Mouse (Mus musculus) thymus, postnatal 0 days (tissue): ENCODE data around the gene Gabarap. TPM values are rescaled to one million over a fixed set of nuclear protein-coding genes. Genes with fewer than 3 reads are reported as not detected.
A peak's percentile ranks its signal among the peaks of the same experiment; 100 is the strongest.

ENCODE experiments used
- DNase-seq: peaks from one replicate; pipeline ENCODE4 v3.0.0-alpha.2; 2015; ENCODE audit warnings: low spot score
- polyA plus RNA-seq: library from polyadenylated mRNA; unstranded; fragments of >200 nt; fragmentation: Nextera tagmentation; extraction: Ambion mirVana; gene quantifications from 2 replicates; pipeline ENCODE4 v1.2.1, GENCODE M21; 2015

The Gabarap gene
- polyA plus RNA-seq, 1 experiment from 2014 or later = 400 TPM

DNA sequence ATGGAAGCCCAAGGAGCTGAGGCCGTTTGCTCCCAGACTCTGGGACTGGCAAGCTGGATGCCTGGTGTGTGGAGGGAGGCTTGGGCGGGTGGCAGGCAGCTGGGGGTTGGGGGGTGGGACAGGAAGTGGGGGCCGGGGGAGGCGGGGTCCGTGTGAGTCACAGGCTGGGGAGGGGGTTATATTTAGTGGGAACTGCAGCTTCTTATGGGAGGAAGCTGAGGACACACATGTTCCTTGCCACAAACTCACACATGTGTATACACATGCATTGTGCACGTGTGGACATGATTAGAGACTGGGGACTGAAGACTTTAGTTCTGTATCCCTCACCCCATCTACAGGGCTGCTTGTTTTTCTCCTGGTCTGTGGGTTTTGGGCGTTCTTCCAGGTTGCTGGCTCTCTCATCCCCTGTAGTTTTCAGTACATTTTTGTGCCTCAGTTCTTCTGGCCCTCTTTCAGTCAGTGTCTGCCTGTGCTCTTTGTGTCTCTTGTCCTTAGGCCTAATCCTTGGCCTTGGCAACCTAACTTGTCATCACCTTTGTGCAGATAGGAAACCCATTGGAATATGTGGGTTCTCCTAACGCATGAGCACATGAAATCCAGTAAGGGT, 29.2 kb downstream of the Gabarap start:
- peak; percentile 67 for DNase-seq

GRCm38 (mm10) chr11:70020731-70021263, 29.9 kb downstream of the Gabarap start:
- peak; percentile 83 for DNase-seq

DNA sequence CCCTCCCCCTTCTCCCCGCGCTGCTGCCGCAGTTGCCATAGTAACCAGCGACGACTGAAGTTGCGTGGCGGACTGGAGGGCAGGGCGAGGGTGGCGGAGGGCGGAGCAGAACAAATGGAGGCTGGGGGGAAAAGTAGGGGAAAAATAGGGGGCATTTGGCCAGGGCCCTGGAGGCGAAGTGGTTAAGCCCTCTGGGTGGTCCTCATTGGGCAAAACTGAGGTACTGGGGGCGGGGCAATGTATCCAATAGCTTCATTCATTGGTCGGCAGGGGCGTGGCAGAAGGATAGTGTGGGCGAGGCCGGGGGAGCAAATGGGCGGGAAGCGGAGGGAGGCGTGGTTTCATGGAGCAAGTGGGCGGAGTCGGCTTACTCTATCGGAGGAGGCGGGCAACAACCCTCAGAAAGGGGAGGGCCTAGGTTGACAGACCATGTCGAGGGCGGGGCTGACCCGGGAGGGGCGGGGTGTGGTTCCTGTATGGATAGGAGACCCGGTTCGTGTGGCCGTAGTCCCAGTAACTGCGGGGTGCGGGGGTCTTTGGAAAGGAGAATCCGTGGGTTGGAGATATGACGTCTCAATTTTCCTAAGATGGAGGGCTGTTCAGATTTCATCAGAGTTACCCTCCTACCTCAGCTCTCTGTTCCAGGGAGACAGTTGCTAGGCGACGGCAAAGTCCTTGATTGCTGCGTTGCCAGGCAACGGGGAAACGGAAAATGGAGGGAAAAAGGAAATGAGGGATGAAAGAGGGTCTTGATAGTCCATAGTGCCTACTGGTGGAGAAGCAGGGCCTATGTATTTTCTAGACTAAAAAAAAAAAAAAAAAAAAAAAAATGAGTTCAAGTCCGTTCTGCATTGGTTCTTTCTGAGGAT, 30.6 kb downstream of the Gabarap start:
- DNase-seq = peak; percentile 95

- DNase-seq = no peak
These were observed 32.7 kb downstream of the Gabarap start for GRCm38 (mm10) chr11:70023481-70024150.

- DNase-seq = no peak
These were observed 33.2 kb downstream of the Gabarap start for GRCm38 (mm10) chr11:70024151-70024514.

DNA sequence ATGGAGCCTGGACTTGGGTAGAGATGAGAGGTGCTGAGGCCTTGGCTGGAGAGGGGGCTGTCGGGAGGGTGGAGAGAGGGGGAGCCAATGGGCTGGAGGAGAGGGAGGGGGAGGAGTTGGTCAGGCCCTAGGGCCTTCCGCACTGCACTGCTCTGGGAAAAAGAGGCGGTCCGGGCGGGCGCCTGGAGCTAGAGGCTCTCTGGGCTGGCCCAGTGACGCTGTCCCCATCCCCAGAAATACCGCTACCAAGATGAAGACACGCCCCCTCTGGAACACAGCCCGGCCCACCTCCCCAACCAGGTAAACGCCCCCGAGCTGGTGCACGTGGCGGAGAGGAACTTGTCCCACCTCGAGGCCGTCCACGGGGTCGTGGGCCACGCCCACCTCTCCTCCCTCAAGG, 35.7 kb downstream of the Gabarap start:
- DNase-seq = no peak

- no peak for DNase-seq
These were observed 36.5 kb downstream of the Gabarap start for GRCm38 (mm10) chr11:70027397-70027796.

DNA sequence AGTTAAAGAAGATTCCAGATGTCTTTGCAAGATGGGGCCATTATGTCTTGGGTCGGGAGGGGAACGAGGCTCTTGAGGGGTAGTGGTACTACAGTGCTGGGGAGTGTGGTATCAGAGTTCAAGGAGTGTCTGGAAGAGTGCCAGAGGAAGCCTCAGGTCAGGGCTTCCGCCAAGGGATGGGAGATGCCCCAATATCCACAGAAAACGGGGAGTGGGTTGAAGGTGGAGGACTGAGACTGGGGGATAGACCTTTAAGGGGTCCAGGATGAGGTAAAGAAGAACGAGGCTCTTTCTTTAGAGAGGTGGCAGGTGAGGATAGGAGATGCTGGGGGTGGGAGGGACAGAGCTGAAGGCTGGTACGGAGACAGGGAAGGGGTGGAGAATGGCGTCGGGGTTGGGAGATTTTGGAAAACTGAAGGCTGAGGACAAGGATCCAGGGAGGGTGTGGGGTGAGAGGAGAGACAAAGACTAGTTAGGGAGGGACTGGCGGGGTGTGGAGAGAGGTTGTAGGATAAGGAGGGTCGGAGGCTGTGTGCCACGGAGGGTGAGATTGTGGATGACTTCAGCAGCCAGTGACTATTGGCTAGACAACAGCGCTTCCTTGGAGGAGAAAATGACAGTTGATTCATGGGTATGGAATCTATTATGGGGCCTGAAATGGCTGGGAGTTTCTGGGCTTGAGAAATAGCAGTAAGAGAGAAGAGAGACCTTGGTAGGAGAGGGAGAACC, 37.6 kb downstream of the Gabarap start:
- no peak for DNase-seq

DNA sequence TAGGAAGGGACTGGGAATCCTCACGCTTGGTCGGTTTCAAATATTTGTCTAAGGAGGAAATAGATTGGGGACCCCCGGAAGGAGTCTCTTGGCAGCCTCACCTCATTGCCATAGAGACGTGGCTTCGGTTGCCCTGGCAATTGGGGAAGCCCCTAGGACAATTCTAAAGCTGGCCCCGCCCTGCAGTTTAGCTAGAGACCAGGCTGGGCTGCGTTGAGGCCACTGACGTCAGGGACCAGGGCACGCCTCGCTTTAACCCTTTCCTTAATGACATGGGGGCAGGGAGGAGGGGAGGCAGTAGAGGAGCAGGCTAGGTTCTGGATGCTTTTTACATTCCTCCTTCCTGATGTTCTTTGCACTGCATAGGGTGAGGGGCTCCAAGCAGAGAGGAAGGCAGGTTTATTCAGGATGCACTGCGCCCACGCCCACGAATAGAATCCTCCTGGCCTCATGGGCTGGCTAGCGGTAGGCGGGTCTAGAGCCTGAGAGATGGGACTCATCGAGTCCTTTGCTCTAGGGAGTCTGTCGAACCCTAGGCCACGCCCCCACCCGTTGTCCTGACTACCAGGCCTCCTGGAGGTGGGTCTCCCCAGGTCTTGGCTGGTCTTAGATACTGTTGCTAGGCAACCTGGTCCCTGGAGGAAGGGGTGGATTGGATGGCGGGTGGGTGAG, 38.3 kb downstream of the Gabarap start:
- DNase-seq = peak; percentile 78

GRCm38 (mm10) chr11:70029829-70030550, 39.0 kb downstream of the Gabarap start:
- no peak for DNase-seq

DNA sequence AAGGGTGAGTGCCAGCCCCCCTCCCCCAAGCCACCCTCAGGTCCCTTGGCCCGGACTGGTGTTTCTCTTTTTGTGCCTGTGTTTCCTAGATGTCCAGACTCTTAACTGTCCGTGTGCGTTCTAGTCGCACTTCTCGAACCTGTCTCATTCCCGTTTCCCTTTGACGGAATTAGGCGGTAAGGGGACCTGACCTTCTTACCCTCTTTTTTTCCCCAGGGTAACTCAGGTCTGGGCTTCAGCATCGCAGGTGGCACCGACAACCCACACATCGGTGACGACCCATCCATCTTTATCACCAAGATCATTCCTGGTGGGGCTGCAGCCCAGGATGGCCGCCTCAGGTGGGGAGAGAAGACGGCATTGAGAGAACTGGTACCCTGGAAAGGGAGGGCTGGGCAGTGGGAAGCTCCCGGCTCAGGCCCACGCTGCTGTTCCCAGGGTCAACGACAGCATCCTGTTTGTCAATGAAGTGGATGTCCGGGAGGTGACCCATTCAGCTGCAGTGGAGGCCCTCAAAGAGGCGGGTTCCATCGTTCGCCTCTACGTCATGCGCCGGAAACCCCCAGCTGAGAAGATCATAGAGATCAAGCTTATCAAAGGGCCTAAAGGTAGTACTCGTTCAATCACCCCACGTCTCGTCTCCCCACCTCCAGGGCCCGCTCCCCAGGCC, 39.8 kb downstream of the Gabarap start:
- DNase-seq = no peak

DNA sequence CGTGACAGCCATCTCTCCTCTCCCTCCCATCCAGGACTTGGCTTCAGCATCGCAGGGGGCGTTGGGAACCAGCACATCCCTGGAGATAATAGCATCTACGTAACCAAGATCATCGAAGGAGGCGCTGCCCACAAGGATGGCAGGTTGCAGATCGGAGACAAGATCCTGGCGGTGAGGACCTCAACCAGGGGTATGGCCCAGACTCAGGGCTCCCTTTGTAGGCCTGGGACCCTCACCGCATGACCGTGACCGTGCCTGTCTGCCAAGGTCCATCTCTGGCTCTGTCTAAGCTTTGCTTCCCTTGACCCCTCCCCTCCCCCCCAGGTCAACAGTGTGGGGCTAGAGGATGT, 40.4 kb downstream of the Gabarap start:
- no peak for DNase-seq

DNA sequence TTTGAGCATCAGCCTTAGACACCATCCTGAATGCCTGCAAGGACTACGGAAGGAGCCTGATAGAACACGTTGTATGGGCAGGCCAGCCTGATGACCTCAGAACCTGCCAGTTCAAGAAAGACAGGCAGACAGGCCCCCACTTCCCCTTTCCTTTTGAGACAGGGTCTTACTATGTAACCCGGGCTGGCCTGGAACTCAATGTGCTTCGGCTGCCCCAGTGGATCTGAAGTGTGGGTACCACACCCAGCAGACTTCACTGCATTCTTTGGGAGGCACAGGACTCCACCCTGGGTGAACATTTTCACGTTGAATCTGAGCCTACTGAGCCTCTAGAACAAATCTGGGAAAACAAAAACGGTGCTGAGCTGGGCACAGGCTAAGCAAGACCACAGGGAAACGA, 47.2 kb downstream of the Gabarap start:
- DNase-seq = no peak

DNA sequence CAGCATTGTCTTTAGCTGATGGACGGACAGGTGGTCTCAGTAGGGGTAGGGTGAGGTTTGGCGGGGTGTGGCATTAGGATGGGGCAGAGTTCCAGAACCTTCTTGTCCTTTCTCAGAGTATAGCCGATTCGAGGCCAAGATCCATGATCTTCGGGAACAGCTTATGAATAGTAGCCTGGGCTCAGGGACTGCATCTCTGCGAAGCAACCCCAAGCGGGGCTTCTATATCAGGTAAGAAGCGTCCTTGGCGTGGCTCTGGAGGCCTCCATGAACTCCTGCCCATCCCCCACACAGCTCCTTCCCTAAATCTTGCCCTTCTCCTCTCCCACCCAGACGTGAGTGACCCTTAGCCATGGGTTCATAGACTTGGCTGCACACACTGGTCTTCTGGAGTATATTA, 48.7 kb downstream of the Gabarap start:
- DNase-seq = no peak

DNA sequence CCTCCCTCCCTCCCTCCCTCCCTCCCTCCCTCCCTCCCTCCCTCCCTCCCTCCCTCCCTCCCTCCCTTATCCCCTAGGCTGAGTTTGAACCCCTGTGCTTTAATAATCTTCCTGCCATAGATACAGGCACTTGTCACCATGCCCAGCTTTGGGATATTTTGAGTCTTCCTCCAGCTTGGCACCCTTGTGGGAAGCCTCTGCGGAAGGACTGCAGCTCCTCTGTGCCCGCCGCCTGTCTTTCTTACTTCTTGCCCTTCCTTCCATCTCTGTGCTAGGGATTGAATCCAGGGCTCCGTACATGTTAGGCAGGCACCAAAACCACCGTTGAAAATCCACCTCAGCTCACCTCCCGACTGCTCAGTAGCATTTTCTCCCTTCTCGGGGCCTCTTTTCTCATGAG, 49.2 kb downstream of the Gabarap start:
- DNase-seq = no peak

DNA sequence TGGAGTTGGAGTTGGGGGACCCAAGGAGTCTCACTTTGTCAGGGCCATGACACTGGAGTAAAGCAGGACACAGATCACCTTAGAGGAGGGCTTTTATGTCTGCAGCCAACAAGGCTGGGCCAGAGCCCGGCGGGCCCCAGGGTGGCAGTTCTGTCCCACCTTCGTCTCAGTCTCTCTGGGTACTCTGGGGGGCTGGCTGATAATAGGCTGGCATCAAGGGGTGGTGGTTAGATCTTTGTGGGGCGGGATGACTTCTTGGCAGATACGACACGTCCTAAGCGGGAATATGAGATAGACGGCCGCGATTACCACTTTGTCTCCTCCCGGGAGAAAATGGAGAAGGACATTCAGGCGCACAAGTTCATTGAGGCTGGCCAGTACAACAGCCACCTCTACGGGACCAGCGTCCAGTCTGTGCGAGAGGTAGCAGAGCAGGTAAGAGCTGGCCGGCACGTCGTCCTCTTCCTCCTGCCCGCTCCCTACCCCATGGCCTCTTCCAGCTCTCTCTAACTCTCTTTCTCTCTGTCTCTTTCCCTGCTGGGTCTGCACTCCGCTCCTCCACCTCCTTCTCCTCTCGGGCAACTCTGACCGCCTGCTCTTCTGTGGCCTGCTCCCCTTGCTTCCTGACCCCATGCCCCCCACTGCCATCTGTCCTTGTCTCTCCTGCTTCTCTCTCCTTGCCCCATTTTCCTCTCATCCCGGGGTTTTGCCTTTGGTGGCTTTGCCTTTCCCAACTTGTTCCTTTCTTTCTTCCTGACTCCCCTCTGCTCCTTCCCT, 51.6 kb downstream of the Gabarap start:
- DNase-seq = no peak

GRCm38 (mm10) chr11:70043665-70044064, 52.7 kb downstream of the Gabarap start:
- DNase-seq = no peak
